In the genomic region with DNA sequence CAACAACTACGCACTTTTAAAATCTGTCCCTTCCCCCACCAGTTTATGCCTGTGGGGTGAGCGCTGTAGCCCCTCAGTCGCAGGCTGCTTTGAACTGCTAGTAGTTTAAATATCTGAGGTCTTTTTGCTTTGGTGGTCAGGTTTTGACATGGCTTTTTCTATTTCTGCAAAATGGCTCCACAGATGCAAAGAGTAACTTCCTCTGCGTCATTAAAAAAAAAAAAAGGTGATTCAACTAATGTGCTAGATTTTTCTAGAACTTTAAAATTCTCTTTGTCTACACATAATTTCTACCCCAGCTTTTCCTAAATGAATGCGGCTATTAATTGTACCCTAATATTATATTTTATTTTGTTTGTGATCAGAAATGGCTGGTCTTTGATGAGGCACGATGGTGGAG, we compare ENCODE assay signal across 8 mouse cellular contexts. TPM values are rescaled to one million over a fixed set of nuclear protein-coding genes. Genes with fewer than 3 reads are reported as not detected.
DNase-seq lines count a peak whose midpoint lies in the region; ATAC-seq and TF ChIP-seq lines count a peak whose summit lies in the region.

No protein-coding gene starts in this region.

- H3K27ac ChIP-seq in liver, adult 2 months (replicated peaks; ENCODE audit: insufficient read depth, low read depth, low read length), result peak overlapping the region; percentile 58; the same call in 1 of the 2 replicates
- H3K27ac ChIP-seq in embryonic facial prominence, embryonic 14.5 days (replicated peaks; ENCODE audit: low read depth, low read length), result peak overlapping the region; percentile 81
- H3K27ac ChIP-seq in limb, embryonic 10.5 days, result peak overlapping the region; percentile 89
- H3K27ac ChIP-seq in neural tube, embryonic 13.5 days (replicated peaks), result peak overlapping the region; percentile 91

- peaks cover 3% of the 10 kb centered on the region; the same call in 1 of the 2 replicates for H3K4me1 ChIP-seq in liver, adult 2 months (ENCODE audit: control insufficient read depth, insufficient read depth, low read length)
- 0 out of 2 replicates have a peak, but pooled peaks cover 5% of the 10 kb centered on the region for H3K4me1 ChIP-seq in embryonic facial prominence, embryonic 14.5 days (ENCODE audit: control insufficient read depth, insufficient read depth, low read length)
- no peaks in the 10 kb centered on the region for H3K4me1 ChIP-seq in limb, embryonic 10.5 days
- H3K4me1 ChIP-seq in neural tube, embryonic 13.5 days (replicated peaks), result peaks cover 23% of the 10 kb centered on the region

- DNase-seq in liver, adult 2 months (ENCODE audit: extremely low read depth, low read depth, low spot score), result no peak
- DNase-seq in liver, result no peak
- no peak for DNase-seq in embryonic facial prominence, embryonic 14.5 days (ENCODE audit: low spot score)
- no peak for DNase-seq in limb, embryonic 10.5 days (ENCODE audit: low spot score)
- no peak for DNase-seq in adrenal gland, postnatal 10 days
- DNase-seq in gastrocnemius, postnatal 25 days, result no peak
- no peak for DNase-seq in gastrocnemius, postnatal 14 days

- intact Hi-C loops in gastrocnemius, postnatal 14 days (cut with DNase I; ENCODE audit: low total_unique reads), result no loop called here

- H3K36me3 ChIP-seq in liver, adult 2 months (ENCODE audit: control insufficient read depth, insufficient read depth, low read length), result peaks cover 6% of the 10 kb centered on the region
- H3K36me3 ChIP-seq in embryonic facial prominence, embryonic 14.5 days (ENCODE audit: control insufficient read depth, insufficient read depth, low read length), result peaks cover 22% of the 10 kb centered on the region; the same call in 1 of the 2 replicates
- peaks cover 43% of the 10 kb centered on the region for H3K36me3 ChIP-seq in limb, embryonic 10.5 days
- H3K36me3 ChIP-seq in neural tube, embryonic 13.5 days, result peaks cover 34% of the 10 kb centered on the region

- 21% methylated on average over 6 of the region's 6 CpGs for WGBS in liver, adult 2 months
- WGBS in embryonic facial prominence, embryonic 14.5 days, result 29% methylated on average over 6 of the region's 6 CpGs
- 25% methylated on average over 6 of the region's 6 CpGs for WGBS in limb, embryonic 10.5 days
- 34% methylated on average over 6 of the region's 6 CpGs for WGBS in neural tube, embryonic 13.5 days

- H3K9me3 ChIP-seq in embryonic facial prominence, embryonic 14.5 days (ENCODE audit: control insufficient read depth, low read length), result no peaks in the 10 kb centered on the region
- H3K9me3 ChIP-seq in limb, embryonic 10.5 days (replicated peaks), result no peaks in the 10 kb centered on the region
- no peaks in the 10 kb centered on the region for H3K9me3 ChIP-seq in neural tube, embryonic 13.5 days

- TF ChIP-seq CTCF in liver, adult 2 months (IDR thresholded peaks at IDR 0.05; ENCODE audit: low read depth, low read length), result no peak

- H3K4me2 ChIP-seq in embryonic facial prominence, embryonic 14.5 days (ENCODE audit: low read depth, low read length), result peak overlapping the region; percentile 46
- peak overlapping the region; percentile 47 for H3K4me2 ChIP-seq in neural tube, embryonic 13.5 days

- ATAC-seq in embryonic facial prominence, embryonic 14.5 days (ENCODE audit: low read depth), result no peak
- ATAC-seq in neural tube, embryonic 13.5 days (ENCODE audit: low read depth), result no peak

- H3K27me3 ChIP-seq in liver, adult 2 months (ENCODE audit: control insufficient read depth, insufficient read depth, low read length), result no peaks in the 10 kb centered on the region
- peaks cover 49% of the 10 kb centered on the region for H3K27me3 ChIP-seq in embryonic facial prominence, embryonic 14.5 days (replicated peaks; ENCODE audit: control insufficient read depth, insufficient read depth, low read length)
- H3K27me3 ChIP-seq in limb, embryonic 10.5 days (ENCODE audit: low read depth, poor library complexity, severe bottlenecking), result peaks cover 100% of the 10 kb centered on the region
- H3K27me3 ChIP-seq in neural tube, embryonic 13.5 days, result peaks cover 96% of the 10 kb centered on the region

- no peak for TF ChIP-seq POLR2A in liver, adult 2 months (IDR thresholded peaks at IDR 0.05; ENCODE audit: extremely low read depth, insufficient read depth, low read length)

- no peaks in the 10 kb centered on the region for H3K79me2 ChIP-seq in liver, adult 2 months (ENCODE audit: control insufficient read depth, insufficient read depth, low read length)

- peak overlapping the region; percentile 97 for H3K4me3 ChIP-seq in liver, adult 2 months (ENCODE audit: insufficient read depth, low read depth, low read length)
- peak overlapping the region; percentile 59 for H3K4me3 ChIP-seq in embryonic facial prominence, embryonic 14.5 days (ENCODE audit: low read depth, low read length)
- H3K4me3 ChIP-seq in limb, embryonic 10.5 days, result peak overlapping the region; percentile 70
- H3K4me3 ChIP-seq in neural tube, embryonic 13.5 days, result peak overlapping the region; percentile 61

- peak overlapping the region; percentile 57; the same call in 1 of the 2 replicates for H3K9ac ChIP-seq in liver, adult 2 months (ENCODE audit: low read depth, low read length)
- H3K9ac ChIP-seq in embryonic facial prominence, embryonic 14.5 days (ENCODE audit: low read depth, low read length), result peak overlapping the region; percentile 48; the same call in 1 of the 2 replicates
- H3K9ac ChIP-seq in neural tube, embryonic 13.5 days, result peak overlapping the region; percentile 54; the same call in 1 of the 2 replicates

RNA-seq across cellular contexts. Expression of a gene that starts 0.7 kb away (rescaled TPM):
- total RNA-seq in liver, adult 2 months (2014; rRNA removed), result 3.0 and 3.5 TPM in 2 replicates
- polyA plus RNA-seq in liver, adult 2 months (2012; rRNA removed), result 4.6 and 9.3 TPM in 2 replicates
- 22.4 and 25.2 TPM in 2 replicates for polyA plus RNA-seq in embryonic facial prominence, embryonic 14.5 days (2014; fragmentation: Nextera tagmentation; extraction: Ambion mirVana)
- polyA plus RNA-seq in limb, embryonic 10.5 days (2016; fragmentation: Nextera tagmentation; extraction: Ambion mirVana), result 29.4 and 32.5 TPM in 2 replicates
- 56.7 and 57.7 TPM in 2 replicates for polyA plus RNA-seq in neural tube, embryonic 13.5 days (2015; fragmentation: Nextera tagmentation; extraction: Ambion mirVana)
- 10 to 100 TPM; 24.4 to 31.1 TPM for total RNA-seq in adrenal gland, postnatal 10 days (2021)
- 1 to 10 TPM; 8.2 to 9.3 TPM for total RNA-seq in gastrocnemius, postnatal 25 days (2021)
- total RNA-seq in gastrocnemius, postnatal 14 days (2021), result 10 to 100 TPM in 1 of 2 experiments, 1 to 10 TPM in 1; 7.5 to 10.3 TPM

RNA-seq across cellular contexts. Expression of a gene that starts 15.6 kb away (rescaled TPM):
- total RNA-seq in liver, adult 2 months (2014; rRNA removed), result 0.74 and 1.2 TPM in 2 replicates
- 1.7 and 1.8 TPM in 2 replicates for polyA plus RNA-seq in liver, adult 2 months (2012; rRNA removed)
- polyA plus RNA-seq in embryonic facial prominence, embryonic 14.5 days (2014; fragmentation: Nextera tagmentation; extraction: Ambion mirVana), result 13.3 and 15.4 TPM in 2 replicates
- 15.1 and 21.9 TPM in 2 replicates for polyA plus RNA-seq in limb, embryonic 10.5 days (2016; fragmentation: Nextera tagmentation; extraction: Ambion mirVana)
- polyA plus RNA-seq in neural tube, embryonic 13.5 days (2015; fragmentation: Nextera tagmentation; extraction: Ambion mirVana), result 25.1 and 25.3 TPM in 2 replicates
- 10 to 100 TPM in 1 of 2 experiments, 1 to 10 TPM in 1; 8.4 to 12.4 TPM for total RNA-seq in adrenal gland, postnatal 10 days (2021)
- total RNA-seq in gastrocnemius, postnatal 25 days (2021), result 1 to 10 TPM in 1 of 2 experiments, under 1 TPM in 1; 0.72 to 1.3 TPM
- 1 to 10 TPM; 2.0 to 3.3 TPM for total RNA-seq in gastrocnemius, postnatal 14 days (2021)

RNA-seq across cellular contexts. Expression of a gene that starts 25.6 kb away (rescaled TPM):
- not detected in 2 replicates for total RNA-seq in liver, adult 2 months (2014; rRNA removed)
- 0.23 and 0.26 TPM in 2 replicates for polyA plus RNA-seq in liver, adult 2 months (2012; rRNA removed)
- polyA plus RNA-seq in embryonic facial prominence, embryonic 14.5 days (2014; fragmentation: Nextera tagmentation; extraction: Ambion mirVana), result 4.2 and 4.8 TPM in 2 replicates
- polyA plus RNA-seq in limb, embryonic 10.5 days (2016; fragmentation: Nextera tagmentation; extraction: Ambion mirVana), result 3.6 and 4.1 TPM in 2 replicates
- 9.2 and 9.5 TPM in 2 replicates for polyA plus RNA-seq in neural tube, embryonic 13.5 days (2015; fragmentation: Nextera tagmentation; extraction: Ambion mirVana)
- total RNA-seq in adrenal gland, postnatal 10 days (2021), result 1 to 10 TPM; 3.3 to 4.7 TPM
- total RNA-seq in gastrocnemius, postnatal 25 days (2021), result 1 to 10 TPM in 1 of 2 experiments, under 1 TPM in 1; 0.41 to 1.2 TPM
- 1 to 10 TPM in 1 of 2 experiments, under 1 TPM in 1; 0.97 to 1.6 TPM for total RNA-seq in gastrocnemius, postnatal 14 days (2021)
